Mouse (Mus musculus) heart, embryonic 16.5 days (tissue): ENCODE measurements around the gene Med7. TPM values are rescaled to one million over a fixed set of nuclear protein-coding genes. Genes with fewer than 3 reads are reported as not detected.
"Not testable (repeated sequence)": the region's sequence is repeated elsewhere in the genome, so short reads cannot be mapped to it uniquely, and the experiment has no call there.

Source experiments
- ATAC-seq: fragments of 200-750 bp; cut with Nextera tagmentation; replicated peaks from 2 replicates; pipeline ENCODE4 v1.8.0; 2017; ENCODE audit warnings: moderate number of reproducible peaks; ENCODE audit not compliant: insufficient read depth, low FRiP score; ENCODE audit errors: extremely low read depth
- H3K27ac ChIP-seq: fragments of 300-500 bp; sonication (generic); 2 replicates; pipeline ENCODE4 v1.5.1; 2014; ENCODE audit warnings: mild to moderate bottlenecking, low read length, control low read depth, moderate library complexity
- H3K27me3 ChIP-seq: fragments of 300-500 bp; sonication (generic); 2 replicates; pipeline ENCODE4 v1.6.1; 2014; ENCODE audit warnings: low read length, mixed read lengths; ENCODE audit not compliant: control insufficient read depth, insufficient read depth
- H3K36me3 ChIP-seq: fragments of 300-500 bp; sonication (generic); 2 replicates; pipeline ENCODE4 v1.6.1; 2014; ENCODE audit not compliant: control insufficient read depth, insufficient read depth
- H3K4me1 ChIP-seq: fragments of 300-500 bp; sonication (generic); 2 replicates; pipeline ENCODE4 v1.6.1; 2014; ENCODE audit warnings: low read length, mixed read lengths; ENCODE audit not compliant: control insufficient read depth, insufficient read depth
- H3K4me2 ChIP-seq: fragments of 300-500 bp; sonication (generic); 2 replicates; pipeline ENCODE4 v1.6.1; 2014; ENCODE audit warnings: low read depth, mild to moderate bottlenecking, control low read depth, low read length
- H3K4me3 ChIP-seq: fragments of 300-500 bp; sonication (generic); 2 replicates; pipeline ENCODE4 v1.5.1; 2014; ENCODE audit warnings: mild to moderate bottlenecking, control low read depth, low read length
- H3K9ac ChIP-seq: fragments of 300-500 bp; sonication (generic); 2 replicates; pipeline ENCODE4 v1.6.1; 2014; ENCODE audit warnings: low read length, control low read depth
- H3K9me3 ChIP-seq: fragments of 300-500 bp; sonication (generic); replicated peaks from 2 replicates; pipeline ENCODE4 v1.6.1; 2016; ENCODE audit warnings: low read length; ENCODE audit not compliant: control insufficient read depth
- WGBS: fragments of 180-500 bp; shearing (Covaris S2); extraction: QIAGEN DNeasy Blood & Tissue Kit; methylation state at CpG from one replicate; pipeline ENCODE4 v1.1.7; 2014; 5-methylcytosine and 5-hydroxymethylcytosine counted together
- polyA plus RNA-seq: library from polyadenylated mRNA; unstranded; fragments of >200 nt; fragmentation: Nextera tagmentation; extraction: Ambion mirVana; gene quantifications from 2 replicates; pipeline ENCODE4 v1.2.1, GENCODE M21; 2015

Gene Med7
- polyA plus RNA-seq, 1 experiment from 2014 or later: 47.8 TPM

DNA sequence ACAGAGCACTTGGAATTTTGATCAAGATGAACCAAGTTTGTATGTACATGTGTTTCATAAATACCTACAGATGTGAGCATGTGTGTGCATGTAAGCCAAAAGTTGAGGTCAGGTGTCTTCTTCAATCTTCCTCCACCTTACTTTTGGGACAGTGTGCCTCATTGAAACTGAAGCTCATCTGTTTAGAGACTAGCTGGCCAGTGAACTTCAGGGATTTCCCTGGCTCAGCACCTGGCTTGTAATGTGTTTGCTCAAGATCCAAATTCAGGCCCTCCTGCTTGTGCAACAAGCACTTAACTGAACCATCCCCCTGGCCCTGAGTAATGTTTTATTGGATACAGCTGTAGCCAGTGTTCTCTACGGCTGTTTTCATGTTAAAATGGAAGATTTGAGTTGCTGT, 18.3 kb upstream of the Med7 start:
- H3K36me3 ChIP-seq: no peaks in the 10 kb centered on the region
- no peak overlapping the region for H3K4me3 ChIP-seq
- no peaks in the 10 kb centered on the region for H3K27me3 ChIP-seq
- WGBS: 80% methylated on average over 1 of the region's 1 CpGs
- no peak for ATAC-seq
- H3K4me2 ChIP-seq: no peak overlapping the region
- no peaks in the 10 kb centered on the region for H3K4me1 ChIP-seq
- no peak overlapping the region for H3K9ac ChIP-seq
- H3K9me3 ChIP-seq: no peaks in the 10 kb centered on the region
- H3K27ac ChIP-seq: no peak overlapping the region

DNA sequence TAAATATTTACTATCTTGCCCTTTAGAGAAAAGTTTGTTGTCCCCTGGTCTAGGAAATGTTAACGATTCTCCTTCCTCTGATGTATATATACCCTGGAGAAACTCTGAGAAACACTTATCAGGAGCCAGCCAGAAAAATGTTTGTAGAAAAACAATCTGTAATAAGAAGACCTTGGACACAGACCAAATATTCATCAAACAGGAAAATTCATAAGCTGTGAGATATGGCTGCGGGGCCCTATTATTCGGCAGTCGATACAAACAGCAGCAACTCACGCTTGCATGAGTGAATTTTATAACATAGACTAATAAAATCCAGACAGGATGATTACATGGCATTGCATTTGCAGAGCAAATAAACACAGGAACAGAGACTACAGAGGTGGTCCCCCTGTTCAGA, 17.9 kb upstream of the Med7 start:
- ATAC-seq: no peak
- H3K27me3 ChIP-seq: no peaks in the 10 kb centered on the region
- no peaks in the 10 kb centered on the region for H3K9me3 ChIP-seq
- H3K27ac ChIP-seq: no peak overlapping the region
- no peak overlapping the region for H3K4me2 ChIP-seq
- no peak overlapping the region for H3K9ac ChIP-seq
- 72% methylated on average over 5 of the region's 5 CpGs for WGBS
- H3K4me3 ChIP-seq: no peak overlapping the region
- no peaks in the 10 kb centered on the region for H3K36me3 ChIP-seq
- no peaks in the 10 kb centered on the region for H3K4me1 ChIP-seq

DNA sequence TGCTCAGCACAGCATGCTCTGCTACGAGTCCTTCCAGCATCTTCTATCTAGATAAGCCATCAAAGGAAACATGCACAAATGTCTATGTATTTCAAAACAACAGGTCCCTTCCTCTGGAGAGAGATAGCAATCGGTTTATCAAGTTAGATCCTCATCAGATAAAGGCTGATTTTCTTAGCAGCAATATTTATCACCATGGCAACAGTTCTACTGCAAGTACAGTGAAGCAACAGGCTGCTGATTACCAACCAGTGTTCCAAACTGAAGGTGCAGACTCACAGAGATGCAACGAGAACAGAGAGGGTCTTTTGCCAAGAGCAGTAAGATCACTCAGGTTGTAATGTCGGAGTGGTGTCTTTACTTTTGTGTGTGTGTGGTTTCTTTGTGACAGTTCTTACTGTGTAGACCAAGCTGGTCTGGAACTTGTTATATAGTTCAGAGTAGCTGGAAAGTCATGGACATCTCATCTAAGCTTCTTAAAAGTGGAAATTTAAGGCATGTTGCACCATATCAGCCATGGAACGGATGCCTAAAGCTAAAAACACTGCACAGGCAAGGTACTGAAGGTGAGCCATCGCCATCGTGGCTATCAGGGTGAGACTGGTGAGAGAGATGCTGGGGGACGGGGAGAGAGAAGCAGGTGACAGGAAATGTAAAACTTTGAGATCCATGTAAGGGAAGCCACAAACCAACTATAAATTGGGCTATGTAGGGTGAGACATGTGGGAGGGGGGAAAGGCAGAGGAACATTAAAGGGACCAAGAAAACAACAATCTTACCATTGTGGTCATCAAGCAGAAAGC, 15.4 kb upstream of the Med7 start:
- no peak overlapping the region for H3K27ac ChIP-seq

DNA sequence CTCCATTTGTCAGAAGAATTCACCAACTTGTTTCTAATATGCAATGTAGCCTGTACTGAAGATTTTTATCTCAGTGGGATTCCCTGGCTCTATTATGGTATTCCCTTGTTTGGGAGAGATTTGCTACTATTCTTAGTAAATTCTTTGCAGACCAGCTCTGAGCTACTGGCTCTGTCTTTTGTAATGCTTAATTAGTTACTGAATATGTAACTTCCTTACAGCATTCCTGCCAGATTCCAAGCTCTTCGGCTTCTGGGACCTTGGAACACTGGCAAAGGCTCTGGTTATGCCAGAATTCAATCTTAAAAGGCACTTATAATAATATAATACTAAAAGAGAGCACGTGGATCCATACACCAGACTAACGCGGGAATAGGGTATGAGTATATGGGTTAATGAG, 8.6 kb upstream of the Med7 start:
- not testable (repeated sequence) for H3K4me2 ChIP-seq, H3K27me3 ChIP-seq, H3K4me3 ChIP-seq, ATAC-seq, H3K36me3 ChIP-seq, H3K27ac ChIP-seq, H3K4me1 ChIP-seq, H3K9me3 ChIP-seq, H3K9ac ChIP-seq
- 48% methylated on average over 4 of the region's 4 CpGs for WGBS

More for the DNA sequence above, 15.4 kb upstream of the Med7 start:
- Histone ChIP-seq H3K27me3 (no peaks in the 10 kb centered on the region), H3K36me3 (no peaks in the 10 kb centered on the region), H3K9me3 (no peaks in the 10 kb centered on the region), H3K4me3 (no peak overlapping the region), H3K4me1 (no peaks in the 10 kb centered on the region), H3K9ac (no peak overlapping the region), H3K4me2 (no peak overlapping the region)
- peak; percentile 37; the same call in 1 of the 2 replicates for ATAC-seq
- WGBS: 67% methylated on average over 8 of the region's 8 CpGs

DNA sequence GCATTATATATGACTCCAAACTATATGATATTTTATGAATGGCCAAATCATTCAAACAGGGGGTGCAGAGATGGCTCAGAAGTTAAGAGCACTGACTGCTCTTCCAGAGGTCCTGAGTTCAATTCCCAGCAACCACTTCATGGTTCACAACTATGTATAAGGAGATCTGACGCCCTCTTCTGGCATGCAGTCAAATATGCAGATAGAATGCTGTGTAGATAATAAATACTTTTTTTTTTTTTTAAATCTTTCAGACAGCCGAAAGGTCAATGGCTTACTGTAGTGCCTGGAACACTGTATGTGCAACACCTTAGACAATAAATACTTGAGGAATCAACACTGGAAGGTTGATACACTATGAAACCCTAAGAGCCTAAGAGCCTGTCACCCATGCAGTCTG, 6.6 kb upstream of the Med7 start:
- no peak overlapping the region for H3K27ac ChIP-seq
- no peaks in the 10 kb centered on the region for H3K27me3 ChIP-seq
- no peaks in the 10 kb centered on the region for H3K4me1 ChIP-seq
- H3K9me3 ChIP-seq: no peaks in the 10 kb centered on the region
- H3K4me3 ChIP-seq: no peak overlapping the region
- ATAC-seq: no peak
- WGBS: 72% methylated on average over 2 of the region's 2 CpGs
- no peaks in the 10 kb centered on the region for H3K36me3 ChIP-seq
- H3K4me2 ChIP-seq: no peak overlapping the region
- no peak overlapping the region for H3K9ac ChIP-seq

DNA sequence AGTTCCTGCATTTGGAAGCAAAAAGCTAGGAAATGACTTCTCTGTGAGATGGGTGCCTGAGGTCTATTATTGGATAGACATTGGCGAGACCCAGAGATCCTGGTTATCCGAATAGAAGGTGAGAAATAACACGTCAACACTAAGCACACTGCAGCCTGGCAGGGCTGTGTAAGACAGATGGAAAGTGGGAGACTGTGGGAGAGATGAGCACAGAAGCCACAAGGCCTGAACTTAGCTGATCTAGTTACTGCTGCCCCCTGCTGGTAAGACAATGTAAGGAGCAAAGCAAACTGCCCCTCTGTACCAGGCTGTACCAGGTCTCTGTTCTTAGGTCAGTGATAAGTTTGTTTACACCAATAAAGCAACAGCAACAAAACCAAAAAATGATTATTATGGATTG, 5.6 kb upstream of the Med7 start:
- 9% methylated on average over 3 of the region's 3 CpGs for WGBS
- ATAC-seq: no peak; the same call in 1 of the 2 replicates
- H3K9me3 ChIP-seq: no peaks in the 10 kb centered on the region

DNA sequence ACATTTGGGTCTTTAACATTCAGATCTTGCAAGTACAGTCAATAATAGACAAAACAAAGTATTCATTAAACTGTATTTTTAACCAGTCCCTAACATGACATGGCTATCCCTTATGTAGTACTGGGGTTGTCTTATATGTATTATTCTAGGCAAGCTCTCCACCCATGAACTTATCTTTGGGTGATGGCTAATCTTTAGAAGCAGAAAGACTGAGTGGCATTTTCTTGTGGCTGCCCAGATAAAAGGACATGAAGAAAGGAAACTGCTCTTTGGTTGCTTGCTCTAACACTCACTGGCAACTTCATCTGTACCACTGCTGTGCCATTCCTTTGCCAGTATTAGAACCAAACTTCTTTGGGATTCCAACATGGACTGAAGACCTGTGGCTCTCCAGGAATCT, 1.4 kb upstream of the Med7 start:
- ATAC-seq: no peak
- Histone ChIP-seq H3K9ac (no peak overlapping the region), H3K4me3 (no peak overlapping the region), H3K27ac (no peak overlapping the region), H3K9me3 (no peaks in the 10 kb centered on the region), H3K4me1 (peaks cover 9% of the 10 kb centered on the region), H3K27me3 (no peaks in the 10 kb centered on the region), H3K4me2 (no peak overlapping the region), H3K36me3 (peaks cover under 1% of the 10 kb centered on the region; the same call in 1 of the 2 replicates)

More for the DNA sequence above, 5.6 kb upstream of the Med7 start:
- Histone ChIP-seq H3K36me3 (no peaks in the 10 kb centered on the region), H3K27me3 (no peaks in the 10 kb centered on the region), H3K4me2 (no peak overlapping the region), H3K27ac (no peak overlapping the region), H3K4me1 (0 out of 2 replicates have a peak, but pooled peaks cover 2% of the 10 kb centered on the region), H3K4me3 (no peak overlapping the region), H3K9ac (no peak overlapping the region)

DNA sequence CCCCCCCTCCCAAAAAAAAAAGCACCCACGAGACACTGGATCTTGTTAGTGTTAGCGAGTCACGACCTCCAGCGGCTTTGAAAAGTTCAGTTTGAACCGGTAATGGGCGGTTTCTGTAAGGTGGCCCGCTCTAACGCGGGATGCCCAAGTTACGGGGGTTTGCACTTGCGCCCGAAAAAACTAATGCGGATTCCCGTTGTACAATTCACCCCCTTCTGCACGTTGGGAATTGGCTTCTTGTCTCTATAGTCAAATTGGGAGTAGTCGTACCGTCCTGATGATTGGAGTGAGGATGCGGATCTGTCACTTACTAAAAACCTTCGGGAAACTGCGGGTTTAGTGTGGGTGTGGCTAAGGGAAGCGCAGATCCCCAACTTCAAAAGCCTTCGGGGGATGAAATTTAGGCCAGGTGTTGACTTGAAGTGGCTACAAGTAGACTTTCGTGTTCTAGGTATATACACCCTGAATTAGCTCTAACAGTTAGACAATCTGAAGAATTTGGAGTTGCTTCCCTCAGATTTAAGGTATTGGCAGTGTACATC, 805 bp downstream of the Med7 start:
- ATAC-seq: peak; percentile 16; the same call in 1 of the 2 replicates
- Histone ChIP-seq H3K9ac (peak overlapping the region; percentile 84), H3K9me3 (no peaks in the 10 kb centered on the region), H3K27me3 (no peaks in the 10 kb centered on the region), H3K36me3 (peaks cover 6% of the 10 kb centered on the region), H3K27ac (peak overlapping the region; percentile 89), H3K4me2 (peak overlapping the region; percentile 96), H3K4me1 (peaks cover 9% of the 10 kb centered on the region), H3K4me3 (peak overlapping the region; percentile 81)
- 1% methylated on average over 23 of the region's 23 CpGs for WGBS

DNA sequence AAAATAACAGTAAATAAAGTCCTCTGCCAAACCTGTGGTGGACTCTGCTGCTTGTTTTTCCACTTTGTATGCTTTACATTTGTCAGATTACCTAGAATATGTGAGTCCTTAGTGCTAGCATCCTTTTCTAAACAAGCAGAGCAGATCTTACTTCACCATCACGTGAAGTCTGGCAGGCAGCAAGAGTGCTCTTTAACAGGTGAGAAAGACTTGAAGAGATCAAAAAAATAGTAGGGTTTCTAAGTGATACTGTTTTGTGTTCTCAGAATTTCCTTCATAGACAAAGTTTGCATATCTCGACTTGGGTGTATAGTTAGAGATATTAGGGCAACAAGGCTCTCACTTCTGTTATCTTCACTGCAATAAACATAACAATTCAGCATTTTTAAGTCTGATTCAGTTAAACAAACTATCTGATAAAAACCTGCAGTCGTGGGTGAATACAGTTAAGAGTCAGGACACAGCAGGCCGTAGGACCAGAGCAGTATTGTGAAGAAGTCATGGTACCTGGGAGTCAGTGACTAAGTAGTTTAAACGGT, 2.3 kb downstream of the Med7 start:
- H3K4me2 ChIP-seq: no peak overlapping the region
- no peaks in the 10 kb centered on the region for H3K9me3 ChIP-seq
- H3K27ac ChIP-seq: no peak overlapping the region
- H3K9ac ChIP-seq: no peak overlapping the region
- H3K27me3 ChIP-seq: no peaks in the 10 kb centered on the region
- peaks cover 8% of the 10 kb centered on the region for H3K36me3 ChIP-seq
- peaks cover 9% of the 10 kb centered on the region for H3K4me1 ChIP-seq
- WGBS: 84% methylated on average over 5 of the region's 5 CpGs
- H3K4me3 ChIP-seq: no peak overlapping the region
- ATAC-seq: no peak
